Mouse (Mus musculus) megakaryocyte, embryonic 14.5 days (primary cell): ENCODE results near the gene Cmc2.

Experiments used
- FLI1 ChIP-seq: IDR thresholded peaks from 2 replicates; pipeline ENCODE4 v1.6.1; 2012; ENCODE audit warnings: low read length, inconsistent platforms, mixed read lengths
- GATA1 ChIP-seq: IDR thresholded peaks from 3 replicates; pipeline ENCODE4 v1.6.1; 2012; ENCODE audit warnings: mixed read lengths, low read length, inconsistent platforms, borderline replicate concordance

DNA sequence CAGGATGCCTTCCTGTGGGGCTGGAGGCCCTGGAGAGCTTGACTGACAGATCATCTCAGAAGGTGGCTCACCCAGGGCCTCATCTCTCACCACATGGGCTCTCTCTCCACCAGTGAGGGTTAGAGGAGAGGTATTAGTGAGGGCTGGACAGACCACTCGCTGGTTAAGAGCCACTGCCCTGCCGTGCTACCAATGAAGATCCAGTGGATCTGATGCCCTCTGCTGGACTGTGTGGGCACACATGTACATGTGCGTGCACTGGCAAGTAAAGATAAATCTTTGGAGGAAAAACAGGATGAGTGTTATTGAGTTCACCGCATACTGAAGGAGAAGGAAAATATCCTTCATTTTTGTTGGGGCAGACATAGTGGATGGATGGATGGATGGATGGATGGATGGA is 52.6 kb downstream of the Cmc2 start:
- TF ChIP-seq FLI1 (no peak), GATA1 (no peak)
